Mouse (Mus musculus) limb, embryonic 12.5 days (tissue): ENCODE measurements around the gene Cdkl5. TPM values are rescaled to one million over a fixed set of nuclear protein-coding genes. Genes with fewer than 3 reads are reported as not detected.
A peak's percentile ranks its signal among the peaks of the same experiment; 100 is the strongest.
"Not testable (repeated sequence)": the region's sequence is repeated elsewhere in the genome, so short reads cannot be mapped to it uniquely, and the experiment has no call there.

ENCODE experiments used
- ATAC-seq: fragments of 200-750 bp; cut with Nextera tagmentation; 2 replicates; pipeline ENCODE4 v1.8.0; 2017; ENCODE audit warnings: low read depth, moderate TSS enrichment; ENCODE audit not compliant: insufficient number of reproducible peaks, insufficient read depth, low FRiP score, low TSS enrichment
- H3K27ac ChIP-seq: fragments of 300-500 bp; sonication (generic); 2 replicates; pipeline ENCODE4 v1.5.1; 2016; ENCODE audit warnings: mild to moderate bottlenecking, moderate library complexity
- H3K27me3 ChIP-seq: fragments of 300-500 bp; sonication (generic); 2 replicates; pipeline ENCODE4 v1.6.1; 2016; ENCODE audit warnings: mild to moderate bottlenecking, moderate library complexity
- H3K36me3 ChIP-seq: fragments of 300-500 bp; sonication (generic); 2 replicates; pipeline ENCODE4 v1.6.1; 2016; ENCODE audit warnings: mild to moderate bottlenecking, moderate library complexity
- H3K4me1 ChIP-seq: fragments of 300-500 bp; sonication (generic); replicated peaks from 2 replicates; pipeline ENCODE4 v1.6.1; 2016
- H3K4me2 ChIP-seq: fragments of 300-500 bp; sonication (generic); 2 replicates; pipeline ENCODE4 v1.6.1; 2016; ENCODE audit warnings: mild to moderate bottlenecking, moderate library complexity
- H3K4me3 ChIP-seq: fragments of 300-500 bp; sonication (generic); replicated peaks from 2 replicates; pipeline ENCODE4 v1.5.1; 2016; ENCODE audit warnings: mild to moderate bottlenecking
- H3K9ac ChIP-seq: fragments of 300-500 bp; sonication (generic); replicated peaks from 2 replicates; pipeline ENCODE4 v1.6.1; 2016; ENCODE audit warnings: mild to moderate bottlenecking, moderate library complexity
- H3K9me3 ChIP-seq: fragments of 300-500 bp; sonication (generic); 2 replicates; pipeline ENCODE4 v1.6.1; 2016; ENCODE audit warnings: mild to moderate bottlenecking, moderate library complexity
- WGBS: fragments of 180-500 bp; shearing (Covaris S2); methylation state at CpG from one replicate; pipeline ENCODE4 v1.1.7; 2016; 5-methylcytosine and 5-hydroxymethylcytosine counted together
- polyA plus RNA-seq: library from polyadenylated mRNA; unstranded; fragments of >200 nt; fragmentation: Nextera tagmentation; extraction: Ambion mirVana; gene quantifications from 2 replicates; pipeline ENCODE4 v1.2.1, GENCODE M21; 2016

Gene Cdkl5
- polyA plus RNA-seq, 1 experiment from 2014 or later, result 1.4 TPM

- Histone ChIP-seq H3K4me3 (no peak overlapping the region), H3K4me2 (no peak overlapping the region), H3K4me1 (no peaks in the 10 kb centered on the region), H3K9me3 (no peaks in the 10 kb centered on the region), H3K9ac (no peak overlapping the region), H3K27ac (no peak overlapping the region), H3K27me3 (peaks cover 38% of the 10 kb centered on the region; the same call in 1 of the 2 replicates), H3K36me3 (no peaks in the 10 kb centered on the region)
- no peak for ATAC-seq
- WGBS, result 79% methylated on average over 4 of the region's 4 CpGs
Measured at GRCm38 (mm10) chrX:160794920-160795319, 199.6 kb downstream of the Cdkl5 start.

GRCm38 (mm10) chrX:160782276-160782675 is 212.2 kb downstream of the Cdkl5 start:
- Histone ChIP-seq H3K9me3 (no peaks in the 10 kb centered on the region), H3K4me2 (no peak overlapping the region), H3K4me1 (no peaks in the 10 kb centered on the region), H3K4me3 (no peak overlapping the region), H3K36me3 (no peaks in the 10 kb centered on the region), H3K27me3 (peaks cover 49% of the 10 kb centered on the region), H3K9ac (no peak overlapping the region), H3K27ac (no peak overlapping the region)
- WGBS, result 80% methylated on average over 5 of the region's 5 CpGs
- ATAC-seq, result no peak

- Histone ChIP-seq H3K36me3 (no peaks in the 10 kb centered on the region), H3K4me1 (no peaks in the 10 kb centered on the region), H3K4me3 (no peak overlapping the region), H3K9me3 (no peaks in the 10 kb centered on the region), H3K27ac (no peak overlapping the region), H3K4me2 (no peak overlapping the region), H3K27me3 (peaks cover 32% of the 10 kb centered on the region), H3K9ac (no peak overlapping the region)
- WGBS, result 6% methylated on average over 1 of the region's 1 CpGs
- ATAC-seq, result no peak
Measured at GRCm38 (mm10) chrX:160773033-160773432, 221.5 kb downstream of the Cdkl5 start.

- H3K9me3 ChIP-seq, H3K4me3 ChIP-seq, H3K4me2 ChIP-seq, H3K36me3 ChIP-seq, H3K9ac ChIP-seq, ATAC-seq, H3K4me1 ChIP-seq, H3K27ac ChIP-seq: not testable (repeated sequence)
- peaks cover 42% of the 10 kb centered on the region for H3K27me3 ChIP-seq
- 82% methylated on average over 5 of the region's 5 CpGs for WGBS
Measured at GRCm38 (mm10) chrX:160769622-160770021, 224.9 kb downstream of the Cdkl5 start.

GRCm38 (mm10) chrX:160767713-160768112 is 226.8 kb downstream of the Cdkl5 start, which contains the start of gene Rs1:
Gene Rs1 (plus strand): TSS chrX:160768013.
- Histone ChIP-seq H3K9ac (no peak within 1 kb of the TSS), H3K4me2 (peak within 1 kb of the TSS; percentile 37; the same call in 1 of the 2 replicates), H3K27me3 (peaks cover 35% of the 10 kb centered on the region), H3K4me3 (no peak within 1 kb of the TSS), H3K36me3 (no peaks in the 10 kb centered on the region), H3K27ac (no peak within 1 kb of the TSS), H3K4me1 (no peaks in the 10 kb centered on the region), H3K9me3 (no peaks in the 10 kb centered on the region)
- no peak for ATAC-seq
- WGBS, result 90% methylated on average over 2 of the region's 2 CpGs

- Histone ChIP-seq H3K4me1 (no peaks in the 10 kb centered on the region), H3K9me3 (no peaks in the 10 kb centered on the region), H3K9ac (peak overlapping the region; percentile 37; the same call in 1 of the 2 replicates), H3K4me2 (peak overlapping the region; percentile 37), H3K4me3 (peak overlapping the region; percentile 45), H3K27ac (no peak overlapping the region), H3K36me3 (no peaks in the 10 kb centered on the region), H3K27me3 (peaks cover 33% of the 10 kb centered on the region)
- WGBS, result 20% methylated on average over 15 of the region's 15 CpGs
- ATAC-seq, result peak; percentile 87
Measured at GRCm38 (mm10) chrX:160766233-160766616, 228.3 kb downstream of the Cdkl5 start.

GRCm38 (mm10) chrX:160765389-160766232 is 228.9 kb downstream of the Cdkl5 start:
- Histone ChIP-seq H3K9me3 (no peaks in the 10 kb centered on the region), H3K9ac (no peak overlapping the region; the same call in 1 of the 2 replicates), H3K4me1 (no peaks in the 10 kb centered on the region), H3K4me3 (peak overlapping the region; percentile 45), H3K27ac (no peak overlapping the region), H3K27me3 (peaks cover 27% of the 10 kb centered on the region), H3K36me3 (no peaks in the 10 kb centered on the region), H3K4me2 (peak overlapping the region; percentile 48)
- WGBS, result 31% methylated on average over 30 of the region's 30 CpGs
- ATAC-seq, result peak; percentile 96

GRCm38 (mm10) chrX:160750808-160751207 is 243.7 kb downstream of the Cdkl5 start:
- Histone ChIP-seq H3K27ac (no peak overlapping the region), H3K36me3 (no peaks in the 10 kb centered on the region), H3K4me3 (no peak overlapping the region), H3K4me2 (no peak overlapping the region), H3K27me3 (peaks cover 26% of the 10 kb centered on the region), H3K9me3 (no peaks in the 10 kb centered on the region), H3K4me1 (no peaks in the 10 kb centered on the region), H3K9ac (no peak overlapping the region)
- no peak for ATAC-seq
- WGBS, result 91% methylated on average over 8 of the region's 8 CpGs

- Histone ChIP-seq H3K4me1 (no peaks in the 10 kb centered on the region), H3K36me3 (no peaks in the 10 kb centered on the region), H3K9ac (no peak overlapping the region), H3K27me3 (peaks cover 19% of the 10 kb centered on the region), H3K4me3 (no peak overlapping the region), H3K4me2 (no peak overlapping the region), H3K9me3 (no peaks in the 10 kb centered on the region), H3K27ac (no peak overlapping the region)
- WGBS, result 94% methylated on average over 1 of the region's 1 CpGs
- ATAC-seq, result no peak
Measured at GRCm38 (mm10) chrX:160748653-160749052, 245.9 kb downstream of the Cdkl5 start.

- Histone ChIP-seq H3K9me3 (no peaks in the 10 kb centered on the region), H3K27me3 (peaks cover 6% of the 10 kb centered on the region; the same call in 1 of the 2 replicates), H3K4me2 (no peak overlapping the region), H3K9ac (no peak overlapping the region), H3K36me3 (no peaks in the 10 kb centered on the region), H3K4me1 (no peaks in the 10 kb centered on the region), H3K4me3 (no peak overlapping the region), H3K27ac (no peak overlapping the region)
- no peak for ATAC-seq
- WGBS, result 72% methylated on average over 1 of the region's 1 CpGs
Measured at GRCm38 (mm10) chrX:160745399-160745798, 249.1 kb downstream of the Cdkl5 start.

GRCm38 (mm10) chrX:160735650-160736049 is 258.9 kb downstream of the Cdkl5 start, which contains the start of gene Ppef1:
Gene Ppef1 (minus strand): TSS chrX:160735765.
- H3K36me3 ChIP-seq, result no peaks in the 10 kb centered on the region
- no peaks in the 10 kb centered on the region for H3K9me3 ChIP-seq
- 69% methylated on average over 5 of the region's 5 CpGs for WGBS
- no peak within 1 kb of the TSS for H3K4me3 ChIP-seq
- H3K4me1 ChIP-seq, result no peaks in the 10 kb centered on the region
- no peak within 1 kb of the TSS for H3K27ac ChIP-seq
- H3K9ac ChIP-seq, result no peak within 1 kb of the TSS
- H3K4me2 ChIP-seq, result no peak within 1 kb of the TSS
- H3K27me3 ChIP-seq, result peaks cover 24% of the 10 kb centered on the region
- ATAC-seq, result no peak
